Mouse (Mus musculus) forebrain, embryonic 13.5 days (tissue): Measurements from ENCODE around the gene Tapbpl. TPM values are rescaled to one million over a fixed set of nuclear protein-coding genes. Genes with fewer than 3 reads are reported as not detected.
"Not testable (repeated sequence)": the region's sequence is repeated elsewhere in the genome, so short reads cannot be mapped to it uniquely, and the experiment has no call there.

ENCODE experiments used
- ATAC-seq: fragments of 200-750 bp; cut with Nextera tagmentation; 2 replicates; pipeline ENCODE4 v1.8.0; 2017
- H3K27ac ChIP-seq: fragments of 300-500 bp; sonication (generic); 2 replicates; pipeline ENCODE4 v1.5.1; 2015; ENCODE audit warnings: inconsistent platforms, mild to moderate bottlenecking, moderate library complexity
- H3K27me3 ChIP-seq: fragments of 300-500 bp; sonication (generic); 2 replicates; pipeline ENCODE4 v1.6.1; 2015; ENCODE audit warnings: mild to moderate bottlenecking, inconsistent platforms
- H3K36me3 ChIP-seq: fragments of 300-500 bp; sonication (generic); 2 replicates; pipeline ENCODE4 v1.6.1; 2015; ENCODE audit warnings: mild to moderate bottlenecking, inconsistent platforms; ENCODE audit not compliant: poor library complexity, severe bottlenecking
- H3K4me1 ChIP-seq: fragments of 300-500 bp; sonication (generic); 2 replicates; pipeline ENCODE4 v1.6.1; 2015; ENCODE audit warnings: inconsistent platforms
- H3K4me2 ChIP-seq: fragments of 300-500 bp; sonication (generic); 2 replicates; pipeline ENCODE4 v1.6.1; 2015; ENCODE audit warnings: inconsistent platforms, mild to moderate bottlenecking, moderate library complexity
- H3K4me3 ChIP-seq: fragments of 300-500 bp; sonication (generic); 2 replicates; pipeline ENCODE4 v1.5.1; 2015; ENCODE audit warnings: mild to moderate bottlenecking, inconsistent platforms
- H3K9ac ChIP-seq: fragments of 300-500 bp; sonication (generic); 2 replicates; pipeline ENCODE4 v1.6.1; 2015; ENCODE audit warnings: mild to moderate bottlenecking, inconsistent platforms
- H3K9me3 ChIP-seq: fragments of 300-500 bp; sonication (generic); replicated peaks from 2 replicates; pipeline ENCODE4 v1.6.1; 2016; ENCODE audit warnings: inconsistent platforms
- WGBS: fragments of 180-500 bp; shearing (Covaris S2); methylation state at CpG from one replicate; pipeline ENCODE4 v1.1.7; 2015; 5-methylcytosine and 5-hydroxymethylcytosine counted together
- polyA plus RNA-seq: library from polyadenylated mRNA; unstranded; fragments of >200 nt; fragmentation: Nextera tagmentation; extraction: Ambion mirVana; gene quantifications from 2 replicates; pipeline ENCODE4 v1.2.1, GENCODE M21; 2015

Gene Tapbpl
- polyA plus RNA-seq, result 2.2 and 3.1 TPM in 2 replicates

GRCm38 (mm10) chr6:125231117-125232044 is at the start of gene Tapbpl:
Tapbpl (minus strand) TSS chr6:125231860.
- Histone ChIP-seq H3K27me3 (no peaks in the 10 kb centered on the region), H3K27ac (peak within 1 kb of the TSS; percentile 21; the same call in 1 of the 2 replicates), H3K36me3 (no peaks in the 10 kb centered on the region), H3K4me1 (peaks cover 17% of the 10 kb centered on the region), H3K4me3 (peak within 1 kb of the TSS; percentile 40), H3K4me2 (peak within 1 kb of the TSS; percentile 77), H3K9me3 (no peaks in the 10 kb centered on the region), H3K9ac (peak within 1 kb of the TSS; percentile 69)
- 8% methylated on average over 16 of the region's 16 CpGs for WGBS
- ATAC-seq, result peak; percentile 76

DNA sequence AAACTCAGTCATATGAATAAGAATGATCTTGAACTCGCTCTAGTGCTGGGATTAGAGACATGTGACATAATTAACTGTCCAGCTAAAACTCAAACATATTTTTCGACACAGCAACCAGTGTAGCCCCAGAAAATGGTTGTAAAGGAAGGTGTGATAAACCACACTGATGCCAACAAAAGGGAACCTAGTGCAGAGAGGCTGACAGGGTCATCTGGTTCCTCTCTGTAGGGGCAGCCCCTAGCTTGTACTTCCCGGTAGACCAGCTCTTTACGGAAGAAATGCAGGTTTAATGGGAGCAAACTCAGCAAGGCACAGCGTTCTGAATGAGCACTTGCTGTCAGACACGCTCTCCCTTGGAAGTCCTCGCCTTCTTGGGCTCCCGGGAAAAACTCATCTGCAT is 48.1 kb upstream of the Tapbpl start:
- H3K27ac ChIP-seq, result no peak overlapping the region
- WGBS, result 67% methylated on average over 8 of the region's 8 CpGs

DNA sequence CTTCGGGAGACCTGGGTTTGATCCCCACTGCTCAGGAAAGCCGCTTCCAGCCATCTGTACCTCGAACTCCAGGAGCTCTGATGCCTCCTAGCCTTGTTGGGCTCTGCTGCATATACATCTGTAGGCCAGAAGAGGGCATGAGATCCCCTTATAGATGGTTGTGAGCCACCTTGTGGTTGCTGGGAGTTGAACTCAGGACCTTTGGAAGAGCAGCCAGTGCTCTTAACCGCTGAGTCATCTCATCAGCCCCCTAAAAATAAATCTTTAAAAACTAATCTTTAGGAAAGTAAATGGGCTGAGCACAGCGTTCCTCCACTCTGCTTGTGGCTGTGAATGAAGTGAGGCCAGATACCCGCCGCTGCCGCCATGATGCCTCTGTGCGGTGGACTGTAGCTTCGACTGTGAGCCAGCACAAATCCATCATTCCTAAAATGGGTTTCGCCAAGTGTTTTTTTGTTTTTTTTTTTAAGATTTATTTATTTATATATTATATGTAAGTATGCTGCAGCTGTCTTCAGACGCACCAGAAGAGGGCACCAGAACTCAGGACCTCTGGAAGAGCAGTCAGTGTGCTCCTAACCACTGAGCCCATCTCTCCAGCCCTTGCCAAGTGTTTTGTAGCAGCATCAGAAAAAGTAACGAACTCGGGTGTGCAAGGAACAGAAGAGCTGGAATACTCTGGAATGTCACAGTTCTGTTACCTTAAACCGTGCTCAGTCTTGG is 43.3 kb upstream of the Tapbpl start:
- ATAC-seq, result no peak
- no peak overlapping the region for H3K9ac ChIP-seq
- H3K4me2 ChIP-seq, result no peak overlapping the region
- no peak overlapping the region for H3K4me3 ChIP-seq
- H3K36me3 ChIP-seq, result no peaks in the 10 kb centered on the region
- no peak overlapping the region for H3K27ac ChIP-seq
- no peaks in the 10 kb centered on the region for H3K9me3 ChIP-seq
- 0 out of 2 replicates have a peak, but pooled peaks cover 3% of the 10 kb centered on the region for H3K27me3 ChIP-seq
- 59% methylated on average over 15 of the region's 15 CpGs for WGBS
- peaks cover 3% of the 10 kb centered on the region; the same call in 1 of the 2 replicates for H3K4me1 ChIP-seq

More for the DNA sequence above, 48.1 kb upstream of the Tapbpl start:
- Histone ChIP-seq H3K36me3 (no peaks in the 10 kb centered on the region), H3K9ac (no peak overlapping the region), H3K4me1 (no peaks in the 10 kb centered on the region), H3K9me3 (no peaks in the 10 kb centered on the region), H3K27me3 (no peaks in the 10 kb centered on the region), H3K4me2 (no peak overlapping the region), H3K4me3 (no peak overlapping the region)
- ATAC-seq, result no peak

- ATAC-seq, result no peak
- WGBS, result 77% methylated on average over 10 of the region's 10 CpGs
Measured at GRCm38 (mm10) chr6:125272228-125272785, 40.6 kb upstream of the Tapbpl start.

GRCm38 (mm10) chr6:125271455-125272227 is 40.0 kb upstream of the Tapbpl start:
- peak overlapping the region; percentile 50 for H3K4me2 ChIP-seq
- no peak overlapping the region for H3K27ac ChIP-seq
- WGBS, result 18% methylated on average over 17 of the region's 17 CpGs
- H3K4me3 ChIP-seq, result peak overlapping the region; percentile 7; the same call in 1 of the 2 replicates
- peak overlapping the region; percentile 50; the same call in 1 of the 2 replicates for H3K9ac ChIP-seq
- no peaks in the 10 kb centered on the region for H3K9me3 ChIP-seq
- H3K36me3 ChIP-seq, result no peaks in the 10 kb centered on the region
- 0 out of 2 replicates have a peak, but pooled peaks cover 3% of the 10 kb centered on the region for H3K27me3 ChIP-seq
- ATAC-seq, result peak; percentile 95
- peaks cover 3% of the 10 kb centered on the region; the same call in 1 of the 2 replicates for H3K4me1 ChIP-seq

More at GRCm38 (mm10) chr6:125272228-125272785, 40.6 kb upstream of the Tapbpl start:
- Histone ChIP-seq H3K9ac (no peak overlapping the region), H3K4me1 (peaks cover 3% of the 10 kb centered on the region; the same call in 1 of the 2 replicates), H3K27ac (no peak overlapping the region), H3K4me3 (no peak overlapping the region), H3K27me3 (0 out of 2 replicates have a peak, but pooled peaks cover 3% of the 10 kb centered on the region), H3K36me3 (no peaks in the 10 kb centered on the region), H3K9me3 (no peaks in the 10 kb centered on the region), H3K4me2 (no peak overlapping the region)

DNA sequence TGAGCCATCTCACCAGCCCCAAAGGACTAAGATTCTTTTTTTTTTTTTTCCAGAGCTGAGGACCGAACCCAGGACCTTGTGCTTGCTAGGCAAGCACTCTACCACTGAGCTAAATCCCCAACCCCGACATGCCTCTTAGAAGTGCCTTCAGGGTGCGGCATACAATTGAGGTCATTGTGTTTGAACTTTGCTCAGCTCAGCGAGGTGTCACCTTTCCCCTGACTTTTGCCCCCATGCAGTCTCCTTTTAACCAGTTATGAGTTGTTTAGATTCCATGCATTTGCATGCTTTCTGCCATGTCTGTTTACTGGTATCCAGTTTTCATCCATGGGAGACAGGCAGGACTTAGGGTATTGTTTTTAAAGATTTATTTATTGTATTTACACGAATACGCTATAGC is 37.1 kb upstream of the Tapbpl start:
- WGBS, result 57% methylated on average over 6 of the region's 6 CpGs
- ATAC-seq, result no peak
- H3K27ac ChIP-seq, result no peak overlapping the region
- H3K4me1 ChIP-seq, result peaks cover 3% of the 10 kb centered on the region; the same call in 1 of the 2 replicates
- no peaks in the 10 kb centered on the region for H3K9me3 ChIP-seq
- no peak overlapping the region for H3K4me3 ChIP-seq
- H3K36me3 ChIP-seq, result no peaks in the 10 kb centered on the region
- no peaks in the 10 kb centered on the region for H3K27me3 ChIP-seq
- no peak overlapping the region for H3K9ac ChIP-seq
- no peak overlapping the region for H3K4me2 ChIP-seq

- 90% methylated on average over 3 of the region's 3 CpGs for WGBS
- ATAC-seq, result no peak
Measured at GRCm38 (mm10) chr6:125267469-125267868, 35.8 kb upstream of the Tapbpl start.

GRCm38 (mm10) chr6:125266600-125266999 is 34.9 kb upstream of the Tapbpl start:
- not testable (repeated sequence) for H3K27ac ChIP-seq, H3K9me3 ChIP-seq, H3K9ac ChIP-seq, H3K4me3 ChIP-seq, ATAC-seq, H3K4me2 ChIP-seq, H3K4me1 ChIP-seq, H3K36me3 ChIP-seq, H3K27me3 ChIP-seq
- 66% methylated on average over 6 of the region's 6 CpGs for WGBS

More at GRCm38 (mm10) chr6:125267469-125267868, 35.8 kb upstream of the Tapbpl start:
- Histone ChIP-seq H3K4me2 (no peak overlapping the region), H3K9ac (no peak overlapping the region), H3K4me1 (peaks cover 3% of the 10 kb centered on the region; the same call in 1 of the 2 replicates), H3K27me3 (no peaks in the 10 kb centered on the region), H3K9me3 (no peaks in the 10 kb centered on the region), H3K27ac (no peak overlapping the region), H3K36me3 (no peaks in the 10 kb centered on the region), H3K4me3 (no peak overlapping the region)

- Histone ChIP-seq H3K27ac (no peak overlapping the region), H3K4me1 (no peaks in the 10 kb centered on the region), H3K4me3 (no peak overlapping the region), H3K4me2 (no peak overlapping the region), H3K9ac (no peak overlapping the region), H3K9me3 (no peaks in the 10 kb centered on the region), H3K27me3 (no peaks in the 10 kb centered on the region), H3K36me3 (no peaks in the 10 kb centered on the region)
- no peak for ATAC-seq
- 78% methylated on average over 13 of the region's 13 CpGs for WGBS
Measured at GRCm38 (mm10) chr6:125266091-125266490, 34.4 kb upstream of the Tapbpl start.

DNA sequence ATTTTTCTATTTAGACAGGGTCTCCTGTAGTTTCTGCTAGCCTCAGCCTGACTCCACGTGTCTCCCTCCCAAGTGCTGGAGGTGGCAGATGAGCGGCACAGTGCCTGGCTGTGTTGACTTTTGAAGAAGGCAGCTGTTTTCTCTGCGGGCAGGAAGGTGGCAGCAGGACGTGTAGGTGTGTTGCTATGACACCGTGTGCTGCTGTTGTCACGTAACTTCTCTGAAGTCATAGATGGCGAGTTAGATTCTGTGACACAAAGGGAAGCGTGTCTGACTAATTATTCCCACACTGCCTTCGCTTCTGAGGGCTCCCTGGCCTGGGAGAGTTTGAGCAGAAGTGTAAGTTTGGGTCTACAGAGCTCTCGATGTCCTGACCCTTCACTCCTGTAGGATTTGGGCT is 33.6 kb upstream of the Tapbpl start:
- Histone ChIP-seq H3K4me2 (no peak overlapping the region), H3K9me3 (no peaks in the 10 kb centered on the region), H3K27me3 (no peaks in the 10 kb centered on the region), H3K9ac (no peak overlapping the region), H3K36me3 (no peaks in the 10 kb centered on the region), H3K4me1 (no peaks in the 10 kb centered on the region), H3K4me3 (no peak overlapping the region), H3K27ac (no peak overlapping the region)
- no peak for ATAC-seq
- WGBS, result 67% methylated on average over 10 of the region's 10 CpGs

- H3K27me3 ChIP-seq, result no peaks in the 10 kb centered on the region
- no peak overlapping the region for H3K4me3 ChIP-seq
- no peaks in the 10 kb centered on the region for H3K36me3 ChIP-seq
- no peaks in the 10 kb centered on the region for H3K9me3 ChIP-seq
- ATAC-seq, result no peak
- H3K27ac ChIP-seq, result no peak overlapping the region
- 90% methylated on average over 9 of the region's 9 CpGs for WGBS
- no peaks in the 10 kb centered on the region for H3K4me1 ChIP-seq
- no peak overlapping the region for H3K4me2 ChIP-seq
- no peak overlapping the region for H3K9ac ChIP-seq
Measured at GRCm38 (mm10) chr6:125264219-125264618, 32.6 kb upstream of the Tapbpl start.
